Mouse (Mus musculus) lung, postnatal 0 days (tissue): Measurements from ENCODE around the gene Prok2. TPM values are rescaled to one million over a fixed set of nuclear protein-coding genes. Genes with fewer than 3 reads are reported as not detected.

Source experiments
- ATAC-seq: fragments of 200-750 bp; cut with Nextera tagmentation; 2 replicates; pipeline ENCODE4 v1.8.0; 2017; ENCODE audit warnings: moderate library complexity
- DNase-seq: peaks from one replicate; pipeline ENCODE4 v3.0.0-alpha.2; 2016; ENCODE audit warnings: low spot score
- H3K27ac ChIP-seq: fragments of 300-500 bp; sonication (generic); 2 replicates; pipeline ENCODE4 v1.5.1; 2014; ENCODE audit warnings: antibody characterized with exemption, mild to moderate bottlenecking, low read length, mixed read lengths
- H3K27me3 ChIP-seq: fragments of 300-500 bp; sonication (generic); replicated peaks from 2 replicates; pipeline ENCODE4 v1.6.1; 2014; ENCODE audit warnings: low read length, mixed read lengths; ENCODE audit not compliant: insufficient read depth
- H3K36me3 ChIP-seq: fragments of 300-500 bp; sonication (generic); 2 replicates; pipeline ENCODE4 v1.6.1; 2014; ENCODE audit warnings: low read length, mixed read lengths; ENCODE audit not compliant: insufficient read depth
- H3K4me1 ChIP-seq: fragments of 300-500 bp; sonication (generic); 2 replicates; pipeline ENCODE4 v1.6.1; 2014; ENCODE audit warnings: antibody characterized with exemption, low read depth, low read length, mixed read lengths; ENCODE audit not compliant: insufficient read depth
- H3K4me2 ChIP-seq: fragments of 300-500 bp; sonication (generic); replicated peaks from 2 replicates; pipeline ENCODE4 v1.6.1; 2014; ENCODE audit warnings: low read depth, mild to moderate bottlenecking, low read length, moderate library complexity, mixed read lengths
- H3K4me3 ChIP-seq: fragments of 300-500 bp; sonication (generic); 2 replicates; pipeline ENCODE4 v1.5.1; 2014; ENCODE audit warnings: low read depth, low read length
- H3K9ac ChIP-seq: fragments of 300-500 bp; sonication (generic); replicated peaks from 2 replicates; pipeline ENCODE4 v1.6.1; 2014; ENCODE audit warnings: low read depth, mild to moderate bottlenecking
- H3K9me3 ChIP-seq: fragments of 300-500 bp; sonication (generic); 2 replicates; pipeline ENCODE4 v1.6.1; 2016; ENCODE audit warnings: low read length, mixed read lengths
- CTCF ChIP-seq: IDR thresholded peaks from 2 replicates; pipeline ENCODE4 v1.5.1; 2016; ENCODE audit warnings: antibody characterized with exemption, mild to moderate bottlenecking
- EP300 ChIP-seq: IDR thresholded peaks from 2 replicates; pipeline ENCODE4 v1.6.1; 2016; ENCODE audit warnings: antibody characterized with exemption, mild to moderate bottlenecking, control low read depth
- WGBS: fragments of 180-500 bp; shearing (Covaris S2); extraction: QIAGEN DNeasy Blood & Tissue Kit; methylation state at CpG from one replicate; pipeline ENCODE4 v1.1.7; 2014; 5-methylcytosine and 5-hydroxymethylcytosine counted together
- polyA plus RNA-seq: library from polyadenylated mRNA; unstranded; fragments of >200 nt; fragmentation: Nextera tagmentation; extraction: Ambion mirVana; gene quantifications from 2 replicates; pipeline ENCODE4 v1.2.1, GENCODE M21; 2015

The Prok2 gene
- polyA plus RNA-seq, 1 experiment from 2014 or later, result 0.42 TPM

DNA sequence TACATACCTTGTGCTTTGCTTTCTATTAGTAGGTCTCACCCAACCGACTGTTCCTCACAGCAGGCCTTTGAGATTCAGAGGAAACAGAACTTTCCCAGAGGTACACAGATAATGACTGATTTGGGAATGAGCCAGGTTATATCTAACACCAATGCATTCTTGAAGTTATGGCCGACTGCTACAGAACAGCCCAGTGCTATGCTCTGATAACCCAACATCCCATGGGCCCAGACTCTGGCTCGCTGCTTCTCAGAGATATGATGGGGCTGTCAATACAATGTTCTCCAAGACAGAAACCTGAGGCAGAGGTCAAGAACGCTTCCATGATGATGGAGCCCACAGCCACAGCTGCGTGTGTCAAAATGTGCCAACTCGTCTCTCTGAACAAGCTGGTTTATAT lies 37.7 kb downstream of the Prok2 start:
- H3K27ac ChIP-seq, result no peak overlapping the region
- no peak overlapping the region for H3K4me2 ChIP-seq
- WGBS, result 77% methylated on average over 6 of the region's 6 CpGs
- H3K4me3 ChIP-seq, result no peak overlapping the region
- H3K4me1 ChIP-seq, result peaks cover 6% of the 10 kb centered on the region; the same call in 1 of the 2 replicates
- ATAC-seq, result no peak
- no peaks in the 10 kb centered on the region for H3K36me3 ChIP-seq
- no peaks in the 10 kb centered on the region for H3K9me3 ChIP-seq
- peaks cover 9% of the 10 kb centered on the region; the same call in 1 of the 2 replicates for H3K27me3 ChIP-seq
- no peak for DNase-seq
- TF ChIP-seq EP300, result no peak
- TF ChIP-seq CTCF, result no peak
- H3K9ac ChIP-seq, result no peak overlapping the region

GRCm38 (mm10) chr6:99684899-99685298 lies 41.3 kb downstream of the Prok2 start:
- peak; percentile 45 for DNase-seq

GRCm38 (mm10) chr6:99683974-99684373 lies 42.2 kb downstream of the Prok2 start:
- no peak overlapping the region for H3K4me3 ChIP-seq
- no peak overlapping the region for H3K27ac ChIP-seq
- ATAC-seq (no peak), DNase-seq (no peak)
- H3K4me2 ChIP-seq, result no peak overlapping the region
- H3K9me3 ChIP-seq, result no peaks in the 10 kb centered on the region
- TF ChIP-seq EP300, result no peak
- TF ChIP-seq CTCF, result no peak
- H3K27me3 ChIP-seq, result no peaks in the 10 kb centered on the region
- WGBS, result 94% methylated on average over 5 of the region's 5 CpGs
- H3K4me1 ChIP-seq, result no peaks in the 10 kb centered on the region
- H3K9ac ChIP-seq, result no peak overlapping the region
- no peaks in the 10 kb centered on the region for H3K36me3 ChIP-seq

More at GRCm38 (mm10) chr6:99684899-99685298, 41.3 kb downstream of the Prok2 start:
- no peaks in the 10 kb centered on the region for H3K27me3 ChIP-seq
- TF ChIP-seq EP300 (no peak), CTCF (peak; percentile 80)
- H3K36me3 ChIP-seq, result no peaks in the 10 kb centered on the region
- no peak overlapping the region for H3K27ac ChIP-seq
- no peak for ATAC-seq
- no peak overlapping the region for H3K9ac ChIP-seq
- no peak overlapping the region for H3K4me2 ChIP-seq
- no peaks in the 10 kb centered on the region for H3K9me3 ChIP-seq
- H3K4me3 ChIP-seq, result no peak overlapping the region
- no peaks in the 10 kb centered on the region for H3K4me1 ChIP-seq
- WGBS, result 67% methylated on average over 5 of the region's 5 CpGs

GRCm38 (mm10) chr6:99678108-99678507 lies 48.1 kb downstream of the Prok2 start:
- Histone ChIP-seq H3K4me3 (no peak overlapping the region), H3K4me1 (no peaks in the 10 kb centered on the region), H3K9me3 (no peaks in the 10 kb centered on the region), H3K27me3 (no peaks in the 10 kb centered on the region), H3K9ac (no peak overlapping the region), H3K4me2 (0 out of 2 replicates have a peak overlapping the region, but pooled peaks have one; percentile 14), H3K36me3 (no peaks in the 10 kb centered on the region), H3K27ac (no peak overlapping the region)
- 63% methylated on average over 11 of the region's 11 CpGs for WGBS
- DNase-seq, result no peak
- peak; percentile 25; the same call in 1 of the 2 replicates for ATAC-seq
- TF ChIP-seq CTCF, result no peak
- no peak for TF ChIP-seq EP300

DNA sequence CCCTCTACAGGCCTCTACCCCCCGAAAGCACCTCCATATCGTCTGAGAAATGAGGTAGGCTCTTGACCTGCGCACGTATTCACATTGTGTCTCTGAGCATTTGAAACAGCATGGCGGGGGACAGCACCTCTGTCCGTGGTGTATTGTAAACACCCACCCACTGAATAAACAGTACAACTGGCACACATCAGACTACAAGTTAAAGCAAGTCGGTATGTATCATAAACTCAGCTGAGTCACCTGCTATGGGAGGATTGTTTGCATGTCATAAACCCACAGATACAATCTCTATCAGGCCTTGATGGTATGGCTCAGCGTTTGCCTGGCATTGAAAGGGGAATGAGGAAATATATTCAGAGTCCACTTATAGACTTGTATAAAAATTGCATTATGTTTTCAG lies 48.9 kb downstream of the Prok2 start:
- H3K36me3 ChIP-seq, result no peaks in the 10 kb centered on the region
- no peak for DNase-seq
- H3K9ac ChIP-seq, result no peak overlapping the region
- no peak for ATAC-seq
- no peak overlapping the region for H3K27ac ChIP-seq
- 71% methylated on average over 8 of the region's 8 CpGs for WGBS
- H3K4me2 ChIP-seq, result no peak overlapping the region
- no peak for TF ChIP-seq CTCF
- no peak for TF ChIP-seq EP300
- no peaks in the 10 kb centered on the region for H3K27me3 ChIP-seq
- H3K9me3 ChIP-seq, result no peaks in the 10 kb centered on the region
- H3K4me3 ChIP-seq, result no peak overlapping the region
- H3K4me1 ChIP-seq, result no peaks in the 10 kb centered on the region

- no peak overlapping the region for H3K9ac ChIP-seq
- TF ChIP-seq CTCF, result no peak
- no peak for TF ChIP-seq EP300
- H3K4me3 ChIP-seq, result no peak overlapping the region
- no peak for DNase-seq
- no peaks in the 10 kb centered on the region for H3K9me3 ChIP-seq
- H3K36me3 ChIP-seq, result no peaks in the 10 kb centered on the region
- H3K4me1 ChIP-seq, result no peaks in the 10 kb centered on the region
- H3K27me3 ChIP-seq, result no peaks in the 10 kb centered on the region
- no peak for ATAC-seq
- H3K4me2 ChIP-seq, result no peak overlapping the region
- H3K27ac ChIP-seq, result no peak overlapping the region
- 74% methylated on average over 4 of the region's 4 CpGs for WGBS
Measured at GRCm38 (mm10) chr6:99674482-99674881, 51.7 kb downstream of the Prok2 start.

DNA sequence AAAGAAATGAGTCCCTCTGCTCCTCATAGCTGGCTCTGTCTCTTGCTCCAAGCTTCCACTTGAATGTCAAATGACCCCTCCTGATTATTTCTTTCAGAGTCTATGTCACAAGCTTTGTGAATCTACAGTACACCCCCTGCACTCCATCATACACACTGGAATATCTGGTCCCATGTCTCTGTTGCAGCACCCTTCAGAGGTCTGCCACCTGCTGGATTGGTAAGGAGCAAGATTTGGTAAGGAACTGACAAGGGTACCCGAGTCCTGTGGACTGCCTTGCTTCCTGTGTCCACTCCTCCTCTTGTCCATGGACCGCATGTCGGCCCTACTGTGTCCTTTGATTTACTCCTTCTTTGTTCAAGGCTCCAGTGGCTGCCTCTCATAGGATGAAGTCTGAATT lies 54.4 kb downstream of the Prok2 start:
- Histone ChIP-seq H3K4me1 (peaks cover 5% of the 10 kb centered on the region; the same call in 1 of the 2 replicates), H3K9ac (no peak overlapping the region), H3K4me2 (no peak overlapping the region), H3K36me3 (no peaks in the 10 kb centered on the region), H3K27me3 (no peaks in the 10 kb centered on the region), H3K4me3 (no peak overlapping the region), H3K9me3 (no peaks in the 10 kb centered on the region), H3K27ac (no peak overlapping the region)
- WGBS, result 52% methylated on average over 3 of the region's 3 CpGs
- TF ChIP-seq CTCF, result peak; percentile 50
- no peak for TF ChIP-seq EP300
- DNase-seq (no peak), ATAC-seq (no peak)
